In the genomic region with DNA sequence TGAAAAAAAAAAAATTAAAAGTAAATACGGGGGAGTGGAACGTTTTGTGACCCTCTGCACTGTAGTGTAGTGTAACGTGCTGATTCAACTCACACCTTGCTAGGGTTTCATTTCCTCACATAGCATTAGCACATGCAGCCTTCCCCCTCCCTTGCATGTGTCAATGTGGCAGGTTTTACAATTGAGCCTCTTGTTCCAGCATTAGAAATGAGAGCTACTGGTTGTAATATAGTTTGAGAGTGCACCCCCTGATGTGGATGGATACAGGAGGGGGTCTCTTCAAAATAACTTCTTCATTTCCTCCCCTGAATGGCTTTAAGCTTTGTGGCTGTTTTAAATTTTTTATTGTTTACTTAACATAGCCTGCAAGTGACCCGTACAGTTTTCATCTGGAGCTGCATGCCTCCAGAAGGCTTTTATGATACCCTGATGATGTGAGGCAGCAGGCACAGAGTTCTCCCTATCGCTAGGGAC, we compare ENCODE assay signal across 23 mouse cellular contexts.
DNase-seq lines count a peak whose midpoint lies in the region; ATAC-seq and TF ChIP-seq lines count a peak whose summit lies in the region.
"Had no signal": no experiment of that assay in that cellular context is flagged by ENCODE, and none has a peak within 500 bp of the region (broad histone marks: within the 10 kb centered on the region; RNA-seq: fewer than 3 reads in every experiment).

No protein-coding gene starts in this region.

- H3K4me3 ChIP-seq in kidney, embryonic 16.5 days (ENCODE audit: low read length): no peak overlapping the region
- no peak overlapping the region for H3K4me3 ChIP-seq in CH12.LX (replicated peaks in 1 of 3; ENCODE audit: low read depth in 2 of 3, low read length in 2 of 3, poor library complexity in 1 of 3)
- H3K4me3 ChIP-seq: heart, embryonic 15.5 days; layer of hippocampus, adult 2 months; limb, embryonic 15.5 days; liver, embryonic 15.5 days had no signal

- 18% methylated on average over 5 of the region's 5 CpGs for WGBS in kidney, embryonic 16.5 days

- ATAC-seq in kidney, embryonic 16.5 days (ENCODE audit: low FRiP score, low TSS enrichment): peak; percentile 77; the same call in 1 of the 2 replicates
- ATAC-seq: forebrain, postnatal 0 days; inflammation-experienced regulatory T-cells, adult 6 months; lung, postnatal 0 days had no signal

- DNase-seq in kidney, postnatal 36 days: no peak
- DNase-seq in A20 (ENCODE audit: low read depth, low spot score): peak; percentile 51
- DNase-seq in CH12.LX (ENCODE audit: extremely low read depth): peak; percentile 58
- DNase-seq in forelimb bud, embryonic 11.5 days (ENCODE audit: low read depth, low spot score): peak; percentile 57
- no peak for DNase-seq in heart, adult 11 months
- no peak for DNase-seq in cerebellum, adult 9-11 months
- DNase-seq: adrenal gland, postnatal 10 days; cerebellum, adult 2 months; forebrain, postnatal 0 days; heart, postnatal 36 days; kidney, adult 2 months; thymus, adult 2 months; thymus, postnatal 4 days had no signal

- H3K9ac ChIP-seq in kidney, embryonic 16.5 days (replicated peaks; ENCODE audit: low read length): no peak overlapping the region
- no peak overlapping the region for H3K9ac ChIP-seq in CH12.LX (ENCODE audit: insufficient read depth, low read depth)
- H3K9ac ChIP-seq: forebrain, postnatal 0 days; heart, embryonic 15.5 days; hindbrain, embryonic 14.5 days; limb, embryonic 15.5 days; liver, embryonic 15.5 days had no signal

- TF ChIP-seq EP300 in CH12.LX (IDR thresholded peaks at IDR 0.05; ENCODE audit: low read length): peak; percentile 92

- TF ChIP-seq POLR2A in CH12.LX (IDR thresholded peaks at IDR 0.05; ENCODE audit: low read depth, low read length): no peak

- 0 out of 2 replicates have a peak overlapping the region, but pooled peaks have one; percentile 5 for H3K27ac ChIP-seq in kidney, embryonic 16.5 days (ENCODE audit: low read length)
- no peak overlapping the region for H3K27ac ChIP-seq in CH12.LX (ENCODE audit: insufficient read depth, low read depth)
- H3K27ac ChIP-seq: heart, embryonic 15.5 days; hindbrain, embryonic 14.5 days; layer of hippocampus, adult 2 months; limb, embryonic 15.5 days; liver, embryonic 15.5 days; stomach, postnatal 0 days had no signal

- H3K27me3 ChIP-seq in kidney, embryonic 16.5 days (ENCODE audit: insufficient read depth, low read length): no peaks in the 10 kb centered on the region
- H3K27me3 ChIP-seq in CH12.LX (replicated peaks): no peaks in the 10 kb centered on the region
- H3K27me3 ChIP-seq: heart, embryonic 15.5 days; limb, embryonic 15.5 days; liver, embryonic 15.5 days had no signal

- H3K9me3 ChIP-seq in kidney, embryonic 16.5 days (ENCODE audit: low read length): no peaks in the 10 kb centered on the region
- H3K9me3 ChIP-seq in CH12.LX (replicated peaks; ENCODE audit: low read length): no peaks in the 10 kb centered on the region
- H3K9me3 ChIP-seq: heart, embryonic 15.5 days; limb, embryonic 15.5 days; liver, embryonic 15.5 days had no signal

- H3K4me2 ChIP-seq in kidney, embryonic 16.5 days (replicated peaks; ENCODE audit: low read depth, low read length): no peak overlapping the region
- H3K4me2 ChIP-seq in CH12.LX (ENCODE audit: insufficient read depth, low read depth, poor library complexity, severe bottlenecking): no peak overlapping the region
- H3K4me2 ChIP-seq: heart, embryonic 15.5 days; hindbrain, embryonic 14.5 days; limb, embryonic 15.5 days; liver, embryonic 15.5 days; midbrain, embryonic 11.5 days had no signal

- H3K36me3 ChIP-seq in kidney, embryonic 16.5 days (ENCODE audit: insufficient read depth, low read length): no peaks in the 10 kb centered on the region
- H3K36me3 ChIP-seq in CH12.LX (replicated peaks in 1 of 2; ENCODE audit: control insufficient read depth in 1 of 2, insufficient read depth in 1 of 2, low read length in 1 of 2): no peaks in the 10 kb centered on the region
- H3K36me3 ChIP-seq: heart, embryonic 15.5 days; limb, embryonic 15.5 days; liver, embryonic 15.5 days had no signal

- in situ Hi-C loops in CH12.LX (cut with MboI; ENCODE audit: low pct_ligation_motif_present, low pct_unique_long_range_greater_than_20kb, low sequenced_read_pairs): no loop called here

- TF ChIP-seq RAD21 in CH12.LX (IDR thresholded peaks at IDR 0.05; ENCODE audit: low read depth, low read length): no peak

- dilution Hi-C loops in CH12.LX (cut with MboI; ENCODE audit: extremely low pct_ligation_motif_present, extremely low pct_unique_long_range_greater_than_20kb, low sequenced_read_pairs): no loop called here

- H3K4me1 ChIP-seq in kidney, embryonic 16.5 days (ENCODE audit: insufficient read depth, low read length): peaks cover 22% of the 10 kb centered on the region
- peaks cover 0 to 17% of the 10 kb centered on the region in 2 experiments; a peak in 2 of 4 replicates for H3K4me1 ChIP-seq in CH12.LX (ENCODE audit: control insufficient read depth in 1 of 2, insufficient read depth in 2 of 2)
- H3K4me1 ChIP-seq: heart, embryonic 15.5 days; liver, embryonic 15.5 days had no signal

- TF ChIP-seq CTCF in CH12.LX (conservative IDR thresholded peaks at IDR 0.05 in 1 of 2, IDR thresholded peaks at IDR 0.05 in 1 of 2; ENCODE audit: low read depth in 2 of 2, low read length in 2 of 2): no peak

- H3K79me2 ChIP-seq in CH12.LX (replicated peaks; ENCODE audit: control insufficient read depth, extremely low read depth, insufficient read depth, poor library complexity, severe bottlenecking): no peaks in the 10 kb centered on the region

TF ChIP-seq in CH12.LX, 34 proteins besides CTCF, POLR2A, EP300 and RAD21:
- TF ChIP-seq NRF1 (IDR thresholded peaks at IDR 0.05; ENCODE audit: low read depth, low read length) (no peak), JUN (IDR thresholded peaks at IDR 0.05; ENCODE audit: insufficient read depth, low read depth, low read length) (peak; percentile 68), MYC (IDR thresholded peaks at IDR 0.05; ENCODE audit: low read depth, low read length) (peak; percentile 33; the same call in 1 of the 2 replicates), BHLHE40 (IDR thresholded peaks at IDR 0.05; ENCODE audit: low read depth, low read length) (peak; percentile 66), ZKSCAN1 (IDR thresholded peaks at IDR 0.05; ENCODE audit: borderline replicate concordance, low read depth, low read length) (no peak), IRF4 (IDR thresholded peaks at IDR 0.05; ENCODE audit: low read depth, low read length) (peak; percentile 96), ZNF384 (IDR thresholded peaks at IDR 0.05; ENCODE audit: low read depth, low read length) (peak; percentile 80), KAT2A (IDR thresholded peaks at IDR 0.05; ENCODE audit: insufficient replicate concordance, low read length) (no peak), JUND (conservative IDR thresholded peaks at IDR 0.05; ENCODE audit: low read depth, low read length) (peak; percentile 84), SMC3 (IDR thresholded peaks at IDR 0.05; ENCODE audit: low read depth, low read length) (no peak), CHD2 (IDR thresholded peaks at IDR 0.05; ENCODE audit: low read length) (no peak), ZC3H11A (IDR thresholded peaks at IDR 0.05; ENCODE audit: low read depth, low read length) (no peak)

Comparison
In these comparisons a context has a peak if more than half of its experiments do, and no peak if none do; other contexts are left out.
1. DNase-seq: peak in A20 (single experiment), CH12.LX (single experiment) and forelimb bud, embryonic 11.5 days (single experiment); none in kidney, postnatal 36 days (0 of 2), heart, adult 11 months (single experiment) and cerebellum, adult 9-11 months (single experiment).